Mouse (Mus musculus) stomach, postnatal 0 days (tissue): Measurements from ENCODE around the gene Pde8a.

Experiments used
- CTCF ChIP-seq: IDR thresholded peaks from 2 replicates; pipeline ENCODE4 v1.5.1; 2016; ENCODE audit warnings: antibody characterized with exemption, low read depth, mild to moderate bottlenecking, moderate library complexity
- EP300 ChIP-seq: optimal IDR thresholded peaks from 2 replicates; pipeline ENCODE3; 2016; ENCODE audit warnings: antibody characterized with exemption

GRCm38 (mm10) chr7:81295169-81295568, 81.8 kb downstream of the Pde8a start:
- TF ChIP-seq CTCF (no peak), EP300 (no peak)
